Mouse (Mus musculus) lung, embryonic 14.5 days (tissue): ENCODE results near the gene Rgsl1. TPM values are rescaled to one million over a fixed set of nuclear protein-coding genes. Genes with fewer than 3 reads are reported as not detected.

ENCODE experiments used
- ATAC-seq: fragments of 200-750 bp; cut with Nextera tagmentation; 2 replicates; pipeline ENCODE4 v1.8.0; 2017; ENCODE audit warnings: mild to moderate bottlenecking, moderate TSS enrichment, moderate library complexity; ENCODE audit not compliant: insufficient read depth
- DNase-seq: peaks from one replicate; pipeline ENCODE4 v3.0.0-alpha.2; 2015
- H3K27ac ChIP-seq: fragments of 300-500 bp; sonication (generic); 2 replicates; pipeline ENCODE4 v1.5.1; 2014; ENCODE audit warnings: low read depth, mild to moderate bottlenecking, moderate library complexity
- H3K27me3 ChIP-seq: fragments of 300-500 bp; sonication (generic); 2 replicates; pipeline ENCODE4 v1.6.1; 2014; ENCODE audit warnings: low read length, control low read depth; ENCODE audit not compliant: insufficient read depth
- H3K36me3 ChIP-seq: fragments of 300-500 bp; sonication (generic); 2 replicates; pipeline ENCODE4 v1.6.1; 2014; ENCODE audit warnings: control low read depth; ENCODE audit not compliant: insufficient read depth
- H3K4me1 ChIP-seq: fragments of 300-500 bp; sonication (generic); 2 replicates; pipeline ENCODE4 v1.6.1; 2014; ENCODE audit warnings: antibody characterized with exemption, control low read depth; ENCODE audit not compliant: insufficient read depth
- H3K4me2 ChIP-seq: fragments of 300-500 bp; sonication (generic); 2 replicates; pipeline ENCODE4 v1.6.1; 2014; ENCODE audit warnings: mild to moderate bottlenecking
- H3K4me3 ChIP-seq: fragments of 300-500 bp; sonication (generic); 2 replicates; pipeline ENCODE4 v1.5.1; 2014; ENCODE audit warnings: low read depth, low read length
- H3K9ac ChIP-seq: fragments of 300-500 bp; sonication (generic); 2 replicates; pipeline ENCODE4 v1.6.1; 2014
- H3K9me3 ChIP-seq: fragments of 300-500 bp; sonication (generic); 2 replicates; pipeline ENCODE4 v1.6.1; 2016; ENCODE audit warnings: low read depth, low read length, control low read depth
- CTCF ChIP-seq: IDR thresholded peaks from 2 replicates; pipeline ENCODE4 v1.5.1; 2016; ENCODE audit warnings: antibody characterized with exemption, low read depth
- WGBS: fragments of 180-500 bp; shearing (Covaris S2); extraction: QIAGEN DNeasy Blood & Tissue Kit; methylation state at CpG from one replicate; pipeline ENCODE4 v1.1.7; 2014; 5-methylcytosine and 5-hydroxymethylcytosine counted together
- polyA plus RNA-seq: library from polyadenylated mRNA; unstranded; fragments of >200 nt; fragmentation: Nextera tagmentation; extraction: Ambion mirVana; gene quantifications from 2 replicates; pipeline ENCODE4 v1.2.1, GENCODE M21; 2014

Gene Rgsl1
- polyA plus RNA-seq, 1 experiment from 2014 or later: not detected

GRCm38 (mm10) chr1:153748549-153748948, 95.4 kb downstream of the Rgsl1 start:
- WGBS: 7% methylated on average over 1 of the region's 1 CpGs
- H3K4me2 ChIP-seq: peak overlapping the region; percentile 60
- ATAC-seq (peak; percentile 18; the same call in 1 of the 2 replicates), DNase-seq (peak; percentile 86)
- 0 out of 2 replicates have a peak, but pooled peaks cover 14% of the 10 kb centered on the region for H3K4me1 ChIP-seq
- H3K36me3 ChIP-seq: no peaks in the 10 kb centered on the region
- H3K4me3 ChIP-seq: peak overlapping the region; percentile 27; the same call in 1 of the 2 replicates
- H3K9me3 ChIP-seq: no peaks in the 10 kb centered on the region
- H3K27ac ChIP-seq: peak overlapping the region; percentile 47; the same call in 1 of the 2 replicates
- no peak overlapping the region for H3K9ac ChIP-seq
- no peaks in the 10 kb centered on the region for H3K27me3 ChIP-seq
- no peak for TF ChIP-seq CTCF

- no peaks in the 10 kb centered on the region for H3K27me3 ChIP-seq
- H3K9me3 ChIP-seq: no peaks in the 10 kb centered on the region
- ATAC-seq (peak; percentile 13; the same call in 1 of the 2 replicates), DNase-seq (peak; percentile 73)
- no peak overlapping the region for H3K9ac ChIP-seq
- peak overlapping the region; percentile 60 for H3K4me2 ChIP-seq
- peak overlapping the region; percentile 6 for H3K27ac ChIP-seq
- H3K4me3 ChIP-seq: no peak overlapping the region
- 0 out of 2 replicates have a peak, but pooled peaks cover 14% of the 10 kb centered on the region for H3K4me1 ChIP-seq
- TF ChIP-seq CTCF: no peak
- WGBS: 33% methylated on average over 12 of the region's 12 CpGs
- H3K36me3 ChIP-seq: no peaks in the 10 kb centered on the region
These were observed 95.9 kb downstream of the Rgsl1 start for GRCm38 (mm10) chr1:153747861-153748530.

- peak; percentile 91 for TF ChIP-seq CTCF
- H3K4me1 ChIP-seq: 0 out of 2 replicates have a peak, but pooled peaks cover 8% of the 10 kb centered on the region
- no peaks in the 10 kb centered on the region; the same call in 1 of the 2 replicates for H3K27me3 ChIP-seq
- peak; percentile 91 for DNase-seq
- no peaks in the 10 kb centered on the region for H3K36me3 ChIP-seq
- WGBS: 3% methylated on average over 12 of the region's 12 CpGs
- H3K4me2 ChIP-seq: no peak overlapping the region
- H3K9me3 ChIP-seq: no peaks in the 10 kb centered on the region
- ATAC-seq: no peak; the same call in 1 of the 2 replicates
- H3K27ac ChIP-seq: no peak overlapping the region
- H3K9ac ChIP-seq: no peak overlapping the region
- no peak overlapping the region for H3K4me3 ChIP-seq
These were observed 97.2 kb downstream of the Rgsl1 start for GRCm38 (mm10) chr1:153746728-153747127.

- no peaks in the 10 kb centered on the region; the same call in 1 of the 2 replicates for H3K27me3 ChIP-seq
- no peaks in the 10 kb centered on the region for H3K36me3 ChIP-seq
- 76% methylated on average over 14 of the region's 14 CpGs for WGBS
- no peak overlapping the region for H3K9ac ChIP-seq
- H3K9me3 ChIP-seq: no peaks in the 10 kb centered on the region
- no peak overlapping the region for H3K4me3 ChIP-seq
- TF ChIP-seq CTCF: no peak
- no peak overlapping the region for H3K4me2 ChIP-seq
- H3K27ac ChIP-seq: no peak overlapping the region
- DNase-seq (no peak), ATAC-seq (no peak)
- 0 out of 2 replicates have a peak, but pooled peaks cover 7% of the 10 kb centered on the region for H3K4me1 ChIP-seq
These were observed 97.7 kb downstream of the Rgsl1 start for GRCm38 (mm10) chr1:153746119-153746670.

GRCm38 (mm10) chr1:153742374-153743155, 101.4 kb downstream of the Rgsl1 start:
- ATAC-seq: no peak
- TF ChIP-seq CTCF: peak; percentile 92
- H3K4me3 ChIP-seq: no peak overlapping the region
- 46% methylated on average over 11 of the region's 11 CpGs for WGBS
- H3K36me3 ChIP-seq: no peaks in the 10 kb centered on the region
- H3K4me1 ChIP-seq: no peaks in the 10 kb centered on the region
- DNase-seq: peak; percentile 90
- H3K9me3 ChIP-seq: no peaks in the 10 kb centered on the region
- H3K9ac ChIP-seq: no peak overlapping the region
- no peak overlapping the region for H3K4me2 ChIP-seq
- H3K27me3 ChIP-seq: peaks cover 27% of the 10 kb centered on the region
- no peak overlapping the region for H3K27ac ChIP-seq

GRCm38 (mm10) chr1:153741551-153742316, 102.2 kb downstream of the Rgsl1 start:
- Histone ChIP-seq H3K9me3 (no peaks in the 10 kb centered on the region), H3K27ac (no peak overlapping the region), H3K4me2 (peak overlapping the region; percentile 35; the same call in 1 of the 2 replicates), H3K36me3 (no peaks in the 10 kb centered on the region), H3K27me3 (peaks cover 30% of the 10 kb centered on the region), H3K9ac (no peak overlapping the region), H3K4me3 (no peak overlapping the region), H3K4me1 (no peaks in the 10 kb centered on the region)
- WGBS: 65% methylated on average over 18 of the region's 18 CpGs
- TF ChIP-seq CTCF: no peak
- no peak for DNase-seq
- no peak for ATAC-seq
